ENCODE assay signal across 21 mouse cellular contexts in the genomic region with DNA sequence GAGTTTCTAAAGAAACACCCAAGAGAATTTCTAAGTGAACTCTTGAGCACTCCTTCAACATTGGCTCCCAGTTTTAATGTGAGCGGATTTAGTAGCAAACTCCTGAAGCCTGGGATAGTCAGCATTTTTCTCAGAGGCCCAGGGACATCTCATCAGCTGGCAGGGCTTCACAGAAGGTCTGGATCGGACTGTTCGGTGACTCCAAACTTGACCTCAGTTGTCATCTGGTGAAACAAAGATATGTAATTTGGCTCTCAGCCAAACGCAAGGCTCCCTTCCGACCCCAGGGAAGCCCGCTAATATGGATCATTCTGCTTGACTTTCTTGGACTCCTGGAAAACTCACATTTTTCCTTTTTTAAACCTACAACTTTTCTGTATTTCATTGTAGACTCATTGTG.
"Had no signal": no experiment of that assay in that cellular context is flagged by ENCODE, and none has a peak within 500 bp of the region (broad histone marks: within the 10 kb centered on the region; RNA-seq: fewer than 3 reads in every experiment).

No protein-coding gene starts in this region.

- H3K36me3 ChIP-seq: kidney, embryonic 15.5 days; limb, embryonic 12.5 days; limb, embryonic 15.5 days; liver, embryonic 13.5 days; midbrain, embryonic 10.5 days; midbrain, embryonic 13.5 days; neural tube, embryonic 13.5 days had no signal

- H3K4me3 ChIP-seq: kidney, embryonic 15.5 days; left cerebral cortex, adult 2 months; limb, embryonic 12.5 days; limb, embryonic 15.5 days; liver, embryonic 13.5 days; megakaryocyte, embryonic 14.5 days; midbrain, embryonic 10.5 days; midbrain, embryonic 13.5 days; myocyte; neural tube, embryonic 13.5 days had no signal

- H3K27ac ChIP-seq: kidney, embryonic 15.5 days; left cerebral cortex, adult 2 months; limb, embryonic 12.5 days; limb, embryonic 15.5 days; liver, embryonic 13.5 days; midbrain, embryonic 10.5 days; midbrain, embryonic 13.5 days; neural tube, embryonic 13.5 days had no signal

- DNase-seq: kidney, adult 8-10 months; kidney, postnatal 10 days; kidney, postnatal 36 days; layer of hippocampus, postnatal 36 days; liver, embryonic 13.5 days; lung, adult 2 months; lung, postnatal 36 days; retina, postnatal 1 day; right cerebral cortex, postnatal 25 days; thymus, postnatal 25 days had no signal

- H3K9me3 ChIP-seq: kidney, embryonic 15.5 days; limb, embryonic 12.5 days; limb, embryonic 15.5 days; midbrain, embryonic 10.5 days; midbrain, embryonic 13.5 days; neural tube, embryonic 13.5 days had no signal

- ATAC-seq: lung, postnatal 0 days; midbrain, embryonic 13.5 days; midbrain, embryonic 16.5 days had no signal

- H3K4me2 ChIP-seq: kidney, embryonic 15.5 days; limb, embryonic 12.5 days; limb, embryonic 15.5 days; liver, embryonic 13.5 days; midbrain, embryonic 13.5 days; neural tube, embryonic 13.5 days had no signal

- H3K9ac ChIP-seq: kidney, embryonic 15.5 days; limb, embryonic 12.5 days; limb, embryonic 15.5 days; liver, embryonic 13.5 days; midbrain, embryonic 13.5 days; neural tube, embryonic 13.5 days had no signal

- H3K4me1 ChIP-seq: kidney, embryonic 15.5 days; limb, embryonic 12.5 days; liver, embryonic 13.5 days; megakaryocyte, embryonic 14.5 days; midbrain, embryonic 10.5 days; midbrain, embryonic 13.5 days; neural tube, embryonic 13.5 days had no signal

- H3K27me3 ChIP-seq: kidney, embryonic 15.5 days; limb, embryonic 12.5 days; limb, embryonic 15.5 days; liver, embryonic 13.5 days; megakaryocyte, embryonic 14.5 days; midbrain, embryonic 13.5 days; neural tube, embryonic 13.5 days had no signal
